Mouse (Mus musculus): Measurements from ENCODE around the gene Smarce1. TPM values are rescaled to one million over a fixed set of nuclear protein-coding genes. Genes with fewer than 3 reads are reported as not detected.

Smarce1 gene
- polyA plus RNA-seq (2015; fragmentation: Nextera tagmentation; extraction: Ambion mirVana), result 217 and 224 TPM in 2 replicates

GRCm38 (mm10) chr11:99230261-99231048 is at the start of gene Smarce1:
Gene Smarce1 (minus strand): TSS chr11:99231017.
- peaks cover 26% of the 10 kb centered on the region for H3K4me1 ChIP-seq
- H3K36me3 ChIP-seq, result peaks cover 21% of the 10 kb centered on the region
- no peaks in the 10 kb centered on the region for H3K9me3 ChIP-seq
- peak within 1 kb of the TSS; percentile 81 for H3K4me3 ChIP-seq
- H3K27ac ChIP-seq, result peak within 1 kb of the TSS; percentile 99
- under 1% methylated on average over 84 of the region's 87 CpGs for WGBS
- no peaks in the 10 kb centered on the region for H3K27me3 ChIP-seq
- peak within 1 kb of the TSS; percentile 99 for H3K9ac ChIP-seq
- peak; percentile 87 for ATAC-seq (ENCODE audit: borderline replicate concordance, extremely low read depth, low FRiP score, low TSS enrichment)
- H3K4me2 ChIP-seq, result peak within 1 kb of the TSS; percentile 64

- Histone ChIP-seq H3K27me3 (no peaks in the 10 kb centered on the region), H3K27ac (no peak overlapping the region), H3K4me2 (no peak overlapping the region), H3K9ac (no peak overlapping the region), H3K9me3 (no peaks in the 10 kb centered on the region), H3K4me1 (no peaks in the 10 kb centered on the region), H3K36me3 (no peaks in the 10 kb centered on the region), H3K4me3 (no peak overlapping the region)
- ATAC-seq (ENCODE audit: borderline replicate concordance, extremely low read depth, low FRiP score, low TSS enrichment), result no peak
- WGBS, result 47% methylated on average over 5 of the region's 5 CpGs
Measured at GRCm38 (mm10) chr11:99279986-99280385, 49.2 kb upstream of the Smarce1 start.

DNA sequence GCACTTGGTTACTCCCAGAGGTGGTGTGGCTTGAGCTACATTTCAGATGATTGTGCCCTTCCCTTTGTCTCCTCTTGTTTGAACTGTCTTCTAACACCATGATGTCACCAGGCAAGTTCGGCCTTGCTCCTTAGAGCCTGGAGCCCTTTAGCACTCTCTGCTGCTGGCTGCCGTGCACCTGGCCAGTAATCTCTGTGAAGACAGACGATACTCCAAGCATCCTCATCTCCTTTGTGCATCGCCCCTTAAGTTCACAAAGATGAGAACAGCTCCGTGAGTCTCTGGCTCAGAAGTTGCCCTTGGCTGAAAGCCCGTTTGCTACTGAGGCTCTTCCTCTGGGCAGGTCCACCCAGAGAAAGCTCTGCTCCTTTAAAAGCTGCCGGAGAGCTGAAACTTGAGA is 46.0 kb upstream of the Smarce1 start:
- H3K36me3 ChIP-seq, result no peaks in the 10 kb centered on the region
- no peaks in the 10 kb centered on the region for H3K9me3 ChIP-seq
- H3K4me1 ChIP-seq, result no peaks in the 10 kb centered on the region
- H3K4me2 ChIP-seq, result no peak overlapping the region
- H3K27me3 ChIP-seq, result no peaks in the 10 kb centered on the region
- H3K9ac ChIP-seq, result no peak overlapping the region
- 27% methylated on average over 7 of the region's 7 CpGs for WGBS
- H3K27ac ChIP-seq, result no peak overlapping the region
- ATAC-seq (ENCODE audit: borderline replicate concordance, extremely low read depth, low FRiP score, low TSS enrichment), result no peak
- no peak overlapping the region for H3K4me3 ChIP-seq

GRCm38 (mm10) chr11:99275624-99276023 is 44.8 kb upstream of the Smarce1 start:
- Histone ChIP-seq H3K27me3 (no peaks in the 10 kb centered on the region), H3K4me1 (no peaks in the 10 kb centered on the region), H3K9ac (no peak overlapping the region), H3K4me3 (no peak overlapping the region), H3K36me3 (no peaks in the 10 kb centered on the region), H3K27ac (no peak overlapping the region), H3K9me3 (no peaks in the 10 kb centered on the region), H3K4me2 (no peak overlapping the region)
- no peak for ATAC-seq (ENCODE audit: borderline replicate concordance, extremely low read depth, low FRiP score, low TSS enrichment)
- 56% methylated on average over 6 of the region's 6 CpGs for WGBS

DNA sequence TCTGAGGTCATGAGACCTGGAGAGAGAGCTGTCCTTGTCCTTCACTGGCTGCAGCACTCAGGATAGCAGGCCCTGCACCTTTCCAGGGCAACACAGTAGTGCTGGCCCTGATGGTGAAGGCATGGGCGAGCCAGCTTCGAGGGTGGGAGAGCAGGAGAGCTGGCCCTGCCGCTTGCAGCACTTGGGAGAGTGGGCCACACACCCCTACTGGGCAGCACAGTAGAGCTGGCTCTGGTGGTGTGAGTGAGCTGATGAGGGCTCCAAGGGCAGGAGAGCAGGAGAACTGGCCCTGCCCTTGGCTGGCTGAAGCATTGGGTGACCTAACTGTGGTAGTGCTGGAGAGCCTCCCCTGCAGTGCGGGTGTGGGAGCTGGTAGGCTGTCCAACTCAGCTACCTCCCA is 41.9 kb upstream of the Smarce1 start:
- H3K4me3 ChIP-seq, result no peak overlapping the region
- H3K36me3 ChIP-seq, result no peaks in the 10 kb centered on the region
- H3K9me3 ChIP-seq, result no peaks in the 10 kb centered on the region
- ATAC-seq (ENCODE audit: borderline replicate concordance, extremely low read depth, low FRiP score, low TSS enrichment), result no peak
- WGBS, result 83% methylated on average over 4 of the region's 4 CpGs
- peaks cover 3% of the 10 kb centered on the region; the same call in 1 of the 2 replicates for H3K27me3 ChIP-seq
- no peak overlapping the region for H3K27ac ChIP-seq
- H3K4me2 ChIP-seq, result no peak overlapping the region
- H3K9ac ChIP-seq, result no peak overlapping the region
- no peaks in the 10 kb centered on the region for H3K4me1 ChIP-seq

GRCm38 (mm10) chr11:99269192-99269591 is 38.4 kb upstream of the Smarce1 start:
- H3K36me3 ChIP-seq, result no peaks in the 10 kb centered on the region
- H3K4me3 ChIP-seq, result no peak overlapping the region
- peaks cover 3% of the 10 kb centered on the region; the same call in 1 of the 2 replicates for H3K27me3 ChIP-seq
- H3K27ac ChIP-seq, result no peak overlapping the region
- no peak overlapping the region for H3K9ac ChIP-seq
- H3K4me1 ChIP-seq, result no peaks in the 10 kb centered on the region
- ATAC-seq (ENCODE audit: borderline replicate concordance, extremely low read depth, low FRiP score, low TSS enrichment), result no peak
- 67% methylated on average over 7 of the region's 7 CpGs for WGBS
- no peaks in the 10 kb centered on the region for H3K9me3 ChIP-seq
- H3K4me2 ChIP-seq, result no peak overlapping the region

GRCm38 (mm10) chr11:99265796-99266195 is 35.0 kb upstream of the Smarce1 start:
- H3K4me3 ChIP-seq, result no peak overlapping the region
- peaks cover 3% of the 10 kb centered on the region; the same call in 1 of the 2 replicates for H3K27me3 ChIP-seq
- WGBS, result 48% methylated on average over 9 of the region's 9 CpGs
- no peak for ATAC-seq (ENCODE audit: borderline replicate concordance, extremely low read depth, low FRiP score, low TSS enrichment)
- H3K4me2 ChIP-seq, result no peak overlapping the region
- H3K9ac ChIP-seq, result no peak overlapping the region
- H3K4me1 ChIP-seq, result no peaks in the 10 kb centered on the region
- H3K27ac ChIP-seq, result 0 out of 2 replicates have a peak overlapping the region, but pooled peaks have one; percentile 3
- no peaks in the 10 kb centered on the region for H3K9me3 ChIP-seq
- H3K36me3 ChIP-seq, result no peaks in the 10 kb centered on the region

- no peak overlapping the region for H3K27ac ChIP-seq
- ATAC-seq (ENCODE audit: borderline replicate concordance, extremely low read depth, low FRiP score, low TSS enrichment), result no peak
- WGBS, result 58% methylated on average over 9 of the region's 9 CpGs
Measured at GRCm38 (mm10) chr11:99265220-99265619, 34.4 kb upstream of the Smarce1 start.

GRCm38 (mm10) chr11:99256213-99256612 is 25.4 kb upstream of the Smarce1 start:
- no peak for ATAC-seq (ENCODE audit: borderline replicate concordance, extremely low read depth, low FRiP score, low TSS enrichment)
- 61% methylated on average over 4 of the region's 4 CpGs for WGBS

More at GRCm38 (mm10) chr11:99265220-99265619, 34.4 kb upstream of the Smarce1 start:
- Histone ChIP-seq H3K27me3 (peaks cover 3% of the 10 kb centered on the region; the same call in 1 of the 2 replicates), H3K36me3 (no peaks in the 10 kb centered on the region), H3K9me3 (no peaks in the 10 kb centered on the region), H3K4me1 (no peaks in the 10 kb centered on the region), H3K9ac (no peak overlapping the region), H3K4me2 (no peak overlapping the region), H3K4me3 (no peak overlapping the region)

GRCm38 (mm10) chr11:99255316-99255715 is 24.5 kb upstream of the Smarce1 start:
- 92% methylated on average over 8 of the region's 8 CpGs for WGBS
- no peak overlapping the region for H3K27ac ChIP-seq
- ATAC-seq (ENCODE audit: borderline replicate concordance, extremely low read depth, low FRiP score, low TSS enrichment), result no peak

More at GRCm38 (mm10) chr11:99256213-99256612, 25.4 kb upstream of the Smarce1 start:
- Histone ChIP-seq H3K9me3 (no peaks in the 10 kb centered on the region), H3K4me2 (no peak overlapping the region), H3K27me3 (no peaks in the 10 kb centered on the region), H3K4me3 (no peak overlapping the region), H3K27ac (no peak overlapping the region), H3K36me3 (no peaks in the 10 kb centered on the region), H3K9ac (no peak overlapping the region), H3K4me1 (no peaks in the 10 kb centered on the region)

GRCm38 (mm10) chr11:99253893-99254292 is 23.1 kb upstream of the Smarce1 start:
- no peaks in the 10 kb centered on the region for H3K27me3 ChIP-seq
- WGBS, result 46% methylated on average over 2 of the region's 2 CpGs
- H3K4me3 ChIP-seq, result no peak overlapping the region
- H3K4me2 ChIP-seq, result no peak overlapping the region
- H3K36me3 ChIP-seq, result no peaks in the 10 kb centered on the region
- H3K27ac ChIP-seq, result no peak overlapping the region
- ATAC-seq (ENCODE audit: borderline replicate concordance, extremely low read depth, low FRiP score, low TSS enrichment), result no peak
- H3K4me1 ChIP-seq, result no peaks in the 10 kb centered on the region
- no peaks in the 10 kb centered on the region for H3K9me3 ChIP-seq
- H3K9ac ChIP-seq, result no peak overlapping the region

More at GRCm38 (mm10) chr11:99255316-99255715, 24.5 kb upstream of the Smarce1 start:
- Histone ChIP-seq H3K9me3 (no peaks in the 10 kb centered on the region), H3K36me3 (no peaks in the 10 kb centered on the region), H3K4me3 (no peak overlapping the region), H3K4me2 (no peak overlapping the region), H3K9ac (no peak overlapping the region), H3K4me1 (no peaks in the 10 kb centered on the region), H3K27me3 (no peaks in the 10 kb centered on the region)

GRCm38 (mm10) chr11:99252671-99253070 is 21.9 kb upstream of the Smarce1 start:
- no peak overlapping the region for H3K27ac ChIP-seq
- 72% methylated on average over 8 of the region's 8 CpGs for WGBS
- no peak for ATAC-seq (ENCODE audit: borderline replicate concordance, extremely low read depth, low FRiP score, low TSS enrichment)
- H3K36me3 ChIP-seq, result no peaks in the 10 kb centered on the region
- no peaks in the 10 kb centered on the region for H3K4me1 ChIP-seq
- H3K4me2 ChIP-seq, result no peak overlapping the region
- H3K9ac ChIP-seq, result no peak overlapping the region
- no peak overlapping the region for H3K4me3 ChIP-seq
- no peaks in the 10 kb centered on the region for H3K9me3 ChIP-seq
- H3K27me3 ChIP-seq, result no peaks in the 10 kb centered on the region

All from lung, embryonic 15.5 days (tissue).